Mouse (Mus musculus): ENCODE data around the gene Pgghg. TPM values are rescaled to one million over a fixed set of nuclear protein-coding genes. Genes with fewer than 3 reads are reported as not detected.

The Pgghg gene
- polyA plus RNA-seq, 1 experiment from 2014 or later, result 29.2 TPM

DNA sequence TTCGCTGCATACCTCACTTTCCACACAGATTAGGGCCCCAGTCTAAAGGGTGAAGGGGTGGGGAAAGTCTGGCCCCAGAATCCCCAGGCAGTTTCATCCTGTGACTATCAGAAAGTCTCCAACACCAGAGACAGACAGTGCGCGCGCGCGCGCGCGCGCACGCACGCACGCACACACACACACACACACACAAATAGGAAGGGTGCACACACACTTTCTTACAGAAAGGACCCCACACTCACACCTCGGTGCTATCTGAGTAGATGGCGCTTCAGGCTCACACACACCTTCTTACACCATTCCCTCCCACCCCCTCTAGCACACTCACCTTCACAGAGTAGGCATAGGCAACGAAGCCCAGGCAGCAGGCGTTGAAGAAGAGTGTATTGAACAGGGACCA lies 14.2 kb downstream of the Pgghg start:
- peak; percentile 70 for DNase-seq (ENCODE audit: low spot score)
- Histone ChIP-seq H3K27ac (ENCODE audit: low read depth) (peak overlapping the region; percentile 95), H3K4me3 (ENCODE audit: low read depth, low read length) (peak overlapping the region; percentile 64), H3K4me1 (replicated peaks; ENCODE audit: control insufficient read depth, insufficient read depth, low read length) (peaks cover 46% of the 10 kb centered on the region), H3K9ac (ENCODE audit: low read length) (peak overlapping the region; percentile 64), H3K9me3 (ENCODE audit: control insufficient read depth, low read length) (no peaks in the 10 kb centered on the region), H3K27me3 (replicated peaks; ENCODE audit: control insufficient read depth, insufficient read depth, low read length) (no peaks in the 10 kb centered on the region), H3K4me2 (ENCODE audit: low read length) (peak overlapping the region; percentile 74), H3K36me3 (ENCODE audit: control insufficient read depth, insufficient read depth, low read length) (0 out of 2 replicates have a peak, but pooled peaks cover 4% of the 10 kb centered on the region)
- peak; percentile 26 for ATAC-seq (replicated peaks; ENCODE audit: low FRiP score, low TSS enrichment, low read depth)
- WGBS, result 0% methylated on average over 17 of the region's 17 CpGs

- Histone ChIP-seq H3K4me3 (ENCODE audit: low read depth, low read length) (peak within 1 kb of the TSS; percentile 64), H3K4me1 (replicated peaks; ENCODE audit: control insufficient read depth, insufficient read depth, low read length) (peaks cover 40% of the 10 kb centered on the region), H3K9ac (ENCODE audit: low read length) (peak within 1 kb of the TSS; percentile 64), H3K9me3 (ENCODE audit: control insufficient read depth, low read length) (no peaks in the 10 kb centered on the region), H3K4me2 (ENCODE audit: low read length) (peak within 1 kb of the TSS; percentile 74), H3K27ac (ENCODE audit: low read depth) (peak within 1 kb of the TSS; percentile 95), H3K36me3 (ENCODE audit: control insufficient read depth, insufficient read depth, low read length) (0 out of 2 replicates have a peak, but pooled peaks cover 4% of the 10 kb centered on the region), H3K27me3 (replicated peaks; ENCODE audit: control insufficient read depth, insufficient read depth, low read length) (no peaks in the 10 kb centered on the region)
- ATAC-seq (replicated peaks; ENCODE audit: low FRiP score, low TSS enrichment, low read depth), result peak; percentile 91
- WGBS, result 5% methylated on average over 11 of the region's 11 CpGs
- peak; percentile 82 for DNase-seq (ENCODE audit: low spot score)
Measured at GRCm38 (mm10) chr7:140955758-140956555, 14.8 kb downstream of the Pgghg start, which contains the start of the genes Gm45717 and Ifitm2. Gm45717 (minus strand) TSS chr7:140955937. Ifitm2 (minus strand) TSS chr7:140955987.

- ATAC-seq (replicated peaks; ENCODE audit: low FRiP score, low TSS enrichment, low read depth) (no peak), DNase-seq (ENCODE audit: low spot score) (no peak)
- Histone ChIP-seq H3K4me1 (replicated peaks; ENCODE audit: control insufficient read depth, insufficient read depth, low read length) (peaks cover 34% of the 10 kb centered on the region), H3K9ac (ENCODE audit: low read length) (0 out of 2 replicates have a peak overlapping the region, but pooled peaks have one; percentile 1), H3K36me3 (ENCODE audit: control insufficient read depth, insufficient read depth, low read length) (0 out of 2 replicates have a peak, but pooled peaks cover 4% of the 10 kb centered on the region), H3K4me3 (ENCODE audit: low read depth, low read length) (no peak overlapping the region), H3K27me3 (replicated peaks; ENCODE audit: control insufficient read depth, insufficient read depth, low read length) (no peaks in the 10 kb centered on the region), H3K9me3 (ENCODE audit: control insufficient read depth, low read length) (no peaks in the 10 kb centered on the region), H3K27ac (ENCODE audit: low read depth) (peak overlapping the region; percentile 95), H3K4me2 (ENCODE audit: low read length) (peak overlapping the region; percentile 74)
- 33% methylated on average over 6 of the region's 6 CpGs for WGBS
Measured at GRCm38 (mm10) chr7:140956556-140956869, 15.3 kb downstream of the Pgghg start.

GRCm38 (mm10) chr7:140959181-140959901 lies 18.1 kb downstream of the Pgghg start:
- no peak for ATAC-seq (replicated peaks; ENCODE audit: low FRiP score, low TSS enrichment, low read depth)
- Histone ChIP-seq H3K9ac (ENCODE audit: low read length) (no peak overlapping the region), H3K27me3 (replicated peaks; ENCODE audit: control insufficient read depth, insufficient read depth, low read length) (no peaks in the 10 kb centered on the region), H3K36me3 (ENCODE audit: control insufficient read depth, insufficient read depth, low read length) (no peaks in the 10 kb centered on the region), H3K4me1 (replicated peaks; ENCODE audit: control insufficient read depth, insufficient read depth, low read length) (peaks cover 13% of the 10 kb centered on the region), H3K27ac (ENCODE audit: low read depth) (no peak overlapping the region), H3K4me3 (ENCODE audit: low read depth, low read length) (no peak overlapping the region), H3K4me2 (ENCODE audit: low read length) (no peak overlapping the region), H3K9me3 (ENCODE audit: control insufficient read depth, low read length) (no peaks in the 10 kb centered on the region)
- WGBS, result 13% methylated on average over 9 of the region's 9 CpGs
- peak; percentile 69 for DNase-seq (ENCODE audit: low spot score)

GRCm38 (mm10) chr7:140960026-140960425 lies 18.8 kb downstream of the Pgghg start:
- H3K4me3 ChIP-seq (ENCODE audit: low read depth, low read length), result no peak overlapping the region
- H3K9ac ChIP-seq (ENCODE audit: low read length), result no peak overlapping the region
- DNase-seq (ENCODE audit: low spot score) (no peak), ATAC-seq (replicated peaks; ENCODE audit: low FRiP score, low TSS enrichment, low read depth) (no peak)
- H3K27ac ChIP-seq (ENCODE audit: low read depth), result no peak overlapping the region
- 84% methylated on average over 5 of the region's 5 CpGs for WGBS
- H3K4me2 ChIP-seq (ENCODE audit: low read length), result no peak overlapping the region
- H3K27me3 ChIP-seq (replicated peaks; ENCODE audit: control insufficient read depth, insufficient read depth, low read length), result no peaks in the 10 kb centered on the region
- H3K4me1 ChIP-seq (replicated peaks; ENCODE audit: control insufficient read depth, insufficient read depth, low read length), result peaks cover 11% of the 10 kb centered on the region
- H3K9me3 ChIP-seq (ENCODE audit: control insufficient read depth, low read length), result no peaks in the 10 kb centered on the region
- no peaks in the 10 kb centered on the region for H3K36me3 ChIP-seq (ENCODE audit: control insufficient read depth, insufficient read depth, low read length)

DNA sequence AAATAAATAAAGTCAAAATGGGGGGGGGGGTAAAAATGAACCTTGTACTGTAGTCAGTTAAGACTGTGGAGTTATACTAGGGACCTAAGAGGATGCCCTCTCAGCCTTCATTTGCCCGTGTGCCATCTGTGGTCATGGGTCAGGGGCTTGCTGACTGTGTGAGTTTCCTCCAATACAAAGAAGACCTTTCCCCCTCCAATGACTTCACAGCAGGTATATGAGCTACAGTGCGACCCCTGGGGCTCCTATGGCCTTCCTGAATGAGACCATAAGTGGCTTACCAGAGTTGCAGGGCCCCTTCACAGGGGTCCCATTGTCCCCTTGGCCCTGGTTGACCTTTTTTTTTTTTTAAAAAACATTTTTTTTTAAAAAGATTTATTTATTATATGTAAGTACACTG lies 20.2 kb downstream of the Pgghg start:
- 89% methylated on average over 2 of the region's 2 CpGs for WGBS
- no peak overlapping the region for H3K4me3 ChIP-seq (ENCODE audit: low read depth, low read length)
- no peaks in the 10 kb centered on the region for H3K36me3 ChIP-seq (ENCODE audit: control insufficient read depth, insufficient read depth, low read length)
- peaks cover 7% of the 10 kb centered on the region for H3K4me1 ChIP-seq (replicated peaks; ENCODE audit: control insufficient read depth, insufficient read depth, low read length)
- H3K9me3 ChIP-seq (ENCODE audit: control insufficient read depth, low read length), result no peaks in the 10 kb centered on the region
- no peak overlapping the region for H3K9ac ChIP-seq (ENCODE audit: low read length)
- DNase-seq (ENCODE audit: low spot score) (no peak), ATAC-seq (replicated peaks; ENCODE audit: low FRiP score, low TSS enrichment, low read depth) (no peak)
- H3K27me3 ChIP-seq (replicated peaks; ENCODE audit: control insufficient read depth, insufficient read depth, low read length), result no peaks in the 10 kb centered on the region
- no peak overlapping the region for H3K27ac ChIP-seq (ENCODE audit: low read depth)
- no peak overlapping the region for H3K4me2 ChIP-seq (ENCODE audit: low read length)

DNA sequence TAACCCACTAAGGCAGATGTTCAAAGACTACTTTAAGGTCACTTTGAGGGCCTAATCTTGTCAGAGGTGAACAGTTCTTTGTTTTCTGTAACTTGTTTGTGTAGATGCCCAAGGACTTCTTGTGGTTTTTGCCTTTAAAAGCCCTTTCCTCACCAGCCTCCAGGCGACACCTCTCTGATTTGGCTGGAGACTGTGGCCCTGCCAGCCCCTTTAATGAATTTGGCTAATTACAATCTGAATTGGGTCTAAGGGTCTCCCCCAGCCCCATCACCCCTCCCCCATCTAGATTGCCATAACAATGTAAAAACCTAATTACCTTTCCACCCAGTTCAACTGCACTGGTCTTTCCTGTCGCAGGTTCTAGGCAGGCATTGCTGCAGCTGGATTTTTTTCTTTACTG lies 21.5 kb downstream of the Pgghg start:
- Histone ChIP-seq H3K9me3 (ENCODE audit: control insufficient read depth, low read length) (no peaks in the 10 kb centered on the region), H3K4me1 (replicated peaks; ENCODE audit: control insufficient read depth, insufficient read depth, low read length) (peaks cover 3% of the 10 kb centered on the region), H3K36me3 (ENCODE audit: control insufficient read depth, insufficient read depth, low read length) (no peaks in the 10 kb centered on the region), H3K27me3 (replicated peaks; ENCODE audit: control insufficient read depth, insufficient read depth, low read length) (no peaks in the 10 kb centered on the region), H3K4me2 (ENCODE audit: low read length) (no peak overlapping the region), H3K4me3 (ENCODE audit: low read depth, low read length) (no peak overlapping the region), H3K9ac (ENCODE audit: low read length) (no peak overlapping the region), H3K27ac (ENCODE audit: low read depth) (no peak overlapping the region)
- WGBS, result 79% methylated on average over 2 of the region's 2 CpGs
- no peak for DNase-seq (ENCODE audit: low spot score)
- ATAC-seq (replicated peaks; ENCODE audit: low FRiP score, low TSS enrichment, low read depth), result no peak

GRCm38 (mm10) chr7:140966921-140967320 lies 25.7 kb downstream of the Pgghg start, which contains the start of gene Ifitm1:
Ifitm1 (plus strand) TSS chr7:140967221.
- peaks cover 20% of the 10 kb centered on the region for H3K4me1 ChIP-seq (replicated peaks; ENCODE audit: control insufficient read depth, insufficient read depth, low read length)
- no peaks in the 10 kb centered on the region for H3K36me3 ChIP-seq (ENCODE audit: control insufficient read depth, insufficient read depth, low read length)
- no peaks in the 10 kb centered on the region for H3K27me3 ChIP-seq (replicated peaks; ENCODE audit: control insufficient read depth, insufficient read depth, low read length)
- H3K9ac ChIP-seq (ENCODE audit: low read length), result no peak within 1 kb of the TSS
- H3K27ac ChIP-seq (ENCODE audit: low read depth), result peak within 1 kb of the TSS; percentile 80
- no peaks in the 10 kb centered on the region for H3K9me3 ChIP-seq (ENCODE audit: control insufficient read depth, low read length)
- DNase-seq (ENCODE audit: low spot score) (no peak), ATAC-seq (replicated peaks; ENCODE audit: low FRiP score, low TSS enrichment, low read depth) (no peak)
- H3K4me3 ChIP-seq (ENCODE audit: low read depth, low read length), result peak within 1 kb of the TSS; percentile 28
- peak within 1 kb of the TSS; percentile 50 for H3K4me2 ChIP-seq (ENCODE audit: low read length)
- WGBS, result 90% methylated on average over 4 of the region's 4 CpGs

Measured in intestine, embryonic 14.5 days (tissue).